Mouse (Mus musculus) kidney, postnatal 0 days (tissue): Measurements from ENCODE around the gene Ndufb10. TPM values are rescaled to one million over a fixed set of nuclear protein-coding genes. Genes with fewer than 3 reads are reported as not detected.

ENCODE experiments used
- ATAC-seq: fragments of 200-750 bp; cut with Nextera tagmentation; replicated peaks from 2 replicates; pipeline ENCODE4 v1.8.0; 2017; ENCODE audit warnings: low read depth, moderate number of reproducible peaks, moderate TSS enrichment, moderate library complexity; ENCODE audit not compliant: low FRiP score
- DNase-seq: peaks from one replicate; pipeline ENCODE4 v3.0.0-alpha.2; 2016; ENCODE audit warnings: low spot score
- H3K27ac ChIP-seq: fragments of 300-500 bp; sonication (generic); 2 replicates; pipeline ENCODE4 v1.5.1; 2014; ENCODE audit warnings: mild to moderate bottlenecking
- H3K27me3 ChIP-seq: fragments of 300-500 bp; sonication (generic); 2 replicates; pipeline ENCODE4 v1.6.1; 2014; ENCODE audit warnings: low read length, mixed read lengths; ENCODE audit not compliant: insufficient read depth
- H3K36me3 ChIP-seq: fragments of 300-500 bp; sonication (generic); 2 replicates; pipeline ENCODE4 v1.6.1; 2014; ENCODE audit warnings: low read length, mixed read lengths; ENCODE audit not compliant: insufficient read depth
- H3K4me1 ChIP-seq: fragments of 300-500 bp; sonication (generic); replicated peaks from 2 replicates; pipeline ENCODE4 v1.6.1; 2014; ENCODE audit warnings: antibody characterized with exemption, low read length, mixed read lengths; ENCODE audit not compliant: insufficient read depth
- H3K4me2 ChIP-seq: fragments of 300-500 bp; sonication (generic); 2 replicates; pipeline ENCODE4 v1.6.1; 2014; ENCODE audit warnings: mild to moderate bottlenecking, low read length, moderate library complexity, mixed read lengths
- H3K4me3 ChIP-seq: fragments of 300-500 bp; sonication (generic); replicated peaks from 2 replicates; pipeline ENCODE4 v1.5.1; 2014; ENCODE audit warnings: low read depth, low read length
- H3K9ac ChIP-seq: fragments of 300-500 bp; sonication (generic); 2 replicates; pipeline ENCODE4 v1.6.1; 2014; ENCODE audit warnings: low read depth, low read length
- H3K9me3 ChIP-seq: fragments of 300-500 bp; sonication (generic); replicated peaks from 2 replicates; pipeline ENCODE4 v1.6.1; 2016; ENCODE audit warnings: low read length, inconsistent platforms, mixed read lengths
- CTCF ChIP-seq: IDR thresholded peaks from 2 replicates; pipeline ENCODE4 v1.5.1; 2016; ENCODE audit warnings: antibody characterized with exemption, low read depth, mild to moderate bottlenecking, moderate library complexity
- WGBS: fragments of 180-500 bp; shearing (Covaris S2); extraction: QIAGEN DNeasy Blood & Tissue Kit; methylation state at CpG from one replicate; pipeline ENCODE4 v1.1.7; 2014; 5-methylcytosine and 5-hydroxymethylcytosine counted together
- polyA plus RNA-seq: library from polyadenylated mRNA; unstranded; fragments of >200 nt; fragmentation: Nextera tagmentation; extraction: Ambion mirVana; gene quantifications from 2 replicates; pipeline ENCODE4 v1.2.1, GENCODE M21; 2015

Gene Ndufb10
- polyA plus RNA-seq, 1 experiment from 2014 or later: 419 TPM

DNA sequence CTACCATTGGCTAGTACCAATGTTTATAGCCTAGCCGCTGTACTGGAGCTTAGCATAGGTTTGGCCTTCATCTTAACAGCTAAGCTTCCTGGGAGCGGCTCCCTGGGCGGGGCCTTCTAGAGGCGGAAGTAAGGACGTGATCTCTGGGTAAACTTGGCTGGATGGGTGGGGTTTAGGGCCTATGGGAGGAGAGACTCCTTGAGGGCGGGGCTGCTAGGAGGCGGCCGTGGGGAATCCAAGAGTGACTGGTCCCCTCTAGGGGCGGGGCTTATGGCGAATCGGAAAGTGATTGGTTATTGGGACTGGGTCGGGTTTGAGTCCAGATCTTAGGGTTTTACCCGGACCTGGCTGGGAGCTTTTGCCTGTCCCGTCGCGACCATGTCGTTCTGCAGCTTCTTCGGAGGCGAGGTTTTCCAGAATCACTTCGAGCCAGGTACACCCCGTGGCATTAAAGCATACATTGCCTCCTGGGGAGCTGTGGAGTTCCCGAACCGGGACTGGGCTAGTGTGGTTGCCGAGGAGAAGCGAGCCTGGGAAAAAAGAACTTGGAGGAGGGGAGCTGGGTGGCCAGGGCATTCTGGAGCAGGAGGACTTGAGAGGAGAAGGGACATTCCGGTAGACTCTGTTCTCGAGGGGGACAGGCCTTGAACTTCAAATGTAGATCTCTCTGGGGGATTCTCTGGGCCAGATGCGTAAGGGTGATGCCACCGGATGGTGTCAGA, 12.2 kb upstream of the Ndufb10 start, which contains the start of gene Msrb1:
Gene Msrb1, plus strand, starts transcription at position 313 of the 722 bp plus-strand sequence.
- DNase-seq: peak; percentile 100
- Histone ChIP-seq H3K36me3 (no peaks in the 10 kb centered on the region), H3K4me3 (peak within 1 kb of the TSS; percentile 66), H3K27me3 (no peaks in the 10 kb centered on the region), H3K9ac (peak within 1 kb of the TSS; percentile 70), H3K27ac (peak within 1 kb of the TSS; percentile 78), H3K9me3 (no peaks in the 10 kb centered on the region), H3K4me1 (peaks cover 13% of the 10 kb centered on the region), H3K4me2 (peak within 1 kb of the TSS; percentile 94)
- no peak for TF ChIP-seq CTCF
- ATAC-seq: peak; percentile 95
- WGBS: under 1% methylated on average over 29 of the region's 29 CpGs

- H3K4me2 ChIP-seq: no peak overlapping the region
- DNase-seq: no peak
- no peak overlapping the region for H3K9ac ChIP-seq
- H3K4me1 ChIP-seq: peaks cover 13% of the 10 kb centered on the region
- ATAC-seq: no peak
- no peaks in the 10 kb centered on the region for H3K9me3 ChIP-seq
- TF ChIP-seq CTCF: no peak
- H3K36me3 ChIP-seq: no peaks in the 10 kb centered on the region
- WGBS: 92% methylated on average over 7 of the region's 7 CpGs
- no peaks in the 10 kb centered on the region for H3K27me3 ChIP-seq
- no peak overlapping the region; the same call in 1 of the 2 replicates for H3K27ac ChIP-seq
- H3K4me3 ChIP-seq: no peak overlapping the region
These were observed 11.2 kb upstream of the Ndufb10 start for GRCm38 (mm10) chr17:24735446-24735845.

- ATAC-seq: no peak
- WGBS: 92% methylated on average over 1 of the region's 1 CpGs
- DNase-seq: no peak
These were observed 10.2 kb upstream of the Ndufb10 start for GRCm38 (mm10) chr17:24734513-24734912.

DNA sequence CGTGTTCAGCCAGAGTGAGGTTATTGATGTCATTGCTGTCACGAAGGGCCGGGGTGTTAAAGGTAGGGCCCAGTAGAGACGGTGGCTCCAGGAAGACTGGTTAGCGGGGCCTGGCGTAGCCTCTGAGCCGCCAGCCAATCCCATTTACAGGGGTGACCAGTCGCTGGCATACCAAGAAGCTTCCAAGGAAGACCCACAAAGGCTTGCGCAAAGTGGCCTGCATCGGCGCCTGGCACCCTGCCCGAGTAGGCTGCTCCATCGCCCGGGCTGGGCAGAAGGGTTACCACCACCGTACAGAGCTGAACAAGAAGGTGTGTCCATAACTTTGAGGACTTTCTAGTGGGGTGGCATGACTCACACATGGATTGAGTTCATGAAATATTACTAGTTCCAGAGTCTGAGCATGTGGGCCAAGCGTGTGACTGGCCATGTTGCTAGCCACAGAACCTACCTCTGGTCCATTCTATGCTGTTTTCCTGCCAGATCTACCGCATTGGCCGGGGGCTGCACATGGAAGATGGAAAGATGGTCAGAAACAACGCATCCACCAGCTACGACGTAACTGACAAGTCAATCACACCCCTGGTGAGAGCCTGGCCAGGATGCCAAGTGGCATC, 9.3 kb upstream of the Ndufb10 start:
- Histone ChIP-seq H3K4me2 (no peak overlapping the region), H3K4me1 (peaks cover 13% of the 10 kb centered on the region), H3K36me3 (no peaks in the 10 kb centered on the region), H3K9me3 (no peaks in the 10 kb centered on the region), H3K9ac (no peak overlapping the region), H3K27me3 (no peaks in the 10 kb centered on the region), H3K27ac (no peak overlapping the region), H3K4me3 (no peak overlapping the region)
- TF ChIP-seq CTCF: no peak
- no peak for DNase-seq
- WGBS: 90% methylated on average over 21 of the region's 21 CpGs
- ATAC-seq: no peak

More at GRCm38 (mm10) chr17:24734513-24734912, 10.2 kb upstream of the Ndufb10 start:
- H3K4me1 ChIP-seq: peaks cover 13% of the 10 kb centered on the region
- H3K4me3 ChIP-seq: no peak overlapping the region
- no peaks in the 10 kb centered on the region for H3K27me3 ChIP-seq
- H3K27ac ChIP-seq: no peak overlapping the region
- no peaks in the 10 kb centered on the region for H3K36me3 ChIP-seq
- TF ChIP-seq CTCF: peak; percentile 40
- no peak overlapping the region for H3K4me2 ChIP-seq
- no peaks in the 10 kb centered on the region for H3K9me3 ChIP-seq
- no peak overlapping the region for H3K9ac ChIP-seq

DNA sequence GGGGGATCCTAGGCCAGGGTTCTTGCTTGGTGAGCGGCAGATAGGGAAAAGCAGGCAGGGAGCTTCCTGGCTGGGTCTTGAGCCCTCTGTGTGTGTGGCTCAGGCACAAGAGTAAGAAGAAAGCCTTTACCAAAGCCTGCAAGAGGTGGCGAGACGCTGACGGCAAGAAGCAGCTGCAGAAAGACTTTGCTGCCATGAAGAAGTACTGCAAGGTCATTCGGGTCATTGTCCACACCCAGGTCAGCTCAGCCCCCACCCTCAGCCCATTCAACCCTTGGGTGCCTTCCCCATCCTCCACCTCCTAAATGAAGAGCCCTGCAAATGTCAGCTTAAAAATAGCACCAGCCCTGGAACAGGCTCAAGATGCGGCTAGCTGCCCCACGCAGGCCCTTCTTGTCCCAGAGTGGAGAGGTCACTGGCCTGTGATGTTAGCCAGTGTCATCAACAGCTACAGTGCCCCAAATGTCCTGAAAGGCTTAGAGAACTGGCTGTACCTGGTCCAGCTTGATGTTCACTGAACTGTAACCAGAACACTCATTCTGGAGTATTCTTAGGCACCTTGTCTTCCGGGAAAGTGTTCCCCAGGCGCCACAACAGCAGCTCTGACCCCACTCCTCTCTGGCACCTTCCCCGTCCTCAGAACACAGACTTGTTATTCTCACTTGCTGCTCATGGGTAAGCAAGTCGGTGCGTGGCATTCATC, 8.1 kb upstream of the Ndufb10 start:
- no peak overlapping the region for H3K4me3 ChIP-seq
- TF ChIP-seq CTCF: no peak
- DNase-seq (no peak), ATAC-seq (no peak)
- H3K9me3 ChIP-seq: no peaks in the 10 kb centered on the region
- no peaks in the 10 kb centered on the region for H3K36me3 ChIP-seq
- WGBS: 71% methylated on average over 12 of the region's 12 CpGs
- no peak overlapping the region for H3K9ac ChIP-seq
- H3K27me3 ChIP-seq: no peaks in the 10 kb centered on the region
- H3K4me2 ChIP-seq: no peak overlapping the region
- peaks cover 12% of the 10 kb centered on the region for H3K4me1 ChIP-seq
- no peak overlapping the region for H3K27ac ChIP-seq

- Histone ChIP-seq H3K27me3 (no peaks in the 10 kb centered on the region), H3K9me3 (no peaks in the 10 kb centered on the region), H3K4me3 (no peak overlapping the region), H3K36me3 (no peaks in the 10 kb centered on the region), H3K9ac (no peak overlapping the region), H3K27ac (no peak overlapping the region), H3K4me2 (no peak overlapping the region), H3K4me1 (peaks cover 1% of the 10 kb centered on the region)
- no peak for ATAC-seq
- 83% methylated on average over 14 of the region's 14 CpGs for WGBS
- DNase-seq: no peak
- TF ChIP-seq CTCF: no peak
These were observed 6.5 kb upstream of the Ndufb10 start for GRCm38 (mm10) chr17:24730787-24731186.
